Mouse (Mus musculus) CH12.LX (cell line): ENCODE measurements at regions not wholly inside any gene's neighbourhood (a gene's known extent, or its start where the extent isn't known, plus 50 kb on each side); places are given as distances from the start of the nearest gene placed in this dataset.

ENCODE experiments used
- DNase-seq: peaks from one replicate; pipeline ENCODE4 v3.0.0-alpha.2; 2013; ENCODE audit errors: extremely low read depth
- H3K27ac ChIP-seq: 2 replicates; pipeline ENCODE4 v1.5.1; 2012; ENCODE audit warnings: low read depth, mild to moderate bottlenecking, control low read depth, moderate library complexity; ENCODE audit not compliant: insufficient read depth
- H3K27me3 ChIP-seq: replicated peaks from 2 replicates; pipeline ENCODE3; 2012; ENCODE audit warnings: inconsistent platforms
- H3K36me3 ChIP-seq, 2 experiments: replicated peaks in 1 of 2; 2 replicates each; pipeline versions ENCODE3 to v1.6.1; 2012; ENCODE audit warnings: inconsistent platforms in 1 of 2, low read length in 1 of 2, mild to moderate bottlenecking in 1 of 2, mixed read lengths in 1 of 2, moderate library complexity in 1 of 2; ENCODE audit not compliant: control insufficient read depth in 1 of 2, insufficient read depth in 1 of 2
- H3K4me1 ChIP-seq, 2 experiments: 2 replicates each; pipeline ENCODE4 v1.6.1; 2012; ENCODE audit warnings: inconsistent platforms in 1 of 2, moderate library complexity in 1 of 2; ENCODE audit not compliant: insufficient read depth in 2 of 2, control insufficient read depth in 1 of 2
- H3K4me2 ChIP-seq: 2 replicates; pipeline ENCODE4 v1.6.1; 2012; ENCODE audit warnings: low read depth, mild to moderate bottlenecking, control low read depth; ENCODE audit not compliant: poor library complexity, insufficient read depth, severe bottlenecking
- H3K4me3 ChIP-seq, 3 experiments: fragments of 150-350 bp in 1 of 3; sonication (generic) in 1 of 3; replicated peaks in 1 of 3; 2 replicates each; pipeline versions ENCODE3 to v1.5.1; 2011 to 2012; ENCODE audit warnings: low read depth in 2 of 3, low read length in 2 of 3, mild to moderate bottlenecking in 2 of 3, moderate library complexity in 2 of 3, control low read depth in 1 of 3, improper control_type of control experiment in 1 of 3, inconsistent platforms in 1 of 3, mixed read lengths in 1 of 3; ENCODE audit not compliant: poor library complexity in 1 of 3
- H3K79me2 ChIP-seq: replicated peaks from 2 replicates; pipeline ENCODE4 v1.6.1; 2012; ENCODE audit warnings: mild to moderate bottlenecking, moderate library complexity; ENCODE audit not compliant: control insufficient read depth, poor library complexity, insufficient read depth, severe bottlenecking; ENCODE audit errors: extremely low read depth
- H3K9ac ChIP-seq: 2 replicates; pipeline ENCODE4 v1.6.1; 2012; ENCODE audit warnings: low read depth, mild to moderate bottlenecking, control low read depth, moderate library complexity; ENCODE audit not compliant: insufficient read depth
- H3K9me3 ChIP-seq: replicated peaks from 2 replicates; pipeline ENCODE3; 2012; ENCODE audit warnings: low read length, inconsistent platforms, mixed read lengths
- BHLHE40 ChIP-seq: IDR thresholded peaks from 2 replicates; pipeline ENCODE4 v1.6.1; 2011; ENCODE audit warnings: mild to moderate bottlenecking, low read depth, low read length, improper control_type of control experiment
- CHD1 ChIP-seq: IDR thresholded peaks from 2 replicates; pipeline ENCODE4 v1.6.1; 2012; ENCODE audit warnings: low read depth, low read length, improper control_type of control experiment, inconsistent platforms
- CHD2 ChIP-seq: IDR thresholded peaks from 2 replicates; pipeline ENCODE4 v1.6.1; 2011; ENCODE audit warnings: low read length, improper control_type of control experiment
- CTCF ChIP-seq, 2 experiments: IDR thresholded peaks in 1 of 2; conservative IDR thresholded peaks in 1 of 2; 2 replicates each; pipeline ENCODE4 v1.5.1; 2011 to 2012; ENCODE audit warnings: low read depth in 2 of 2, low read length in 2 of 2, improper control_type of control experiment in 1 of 2, inconsistent platforms in 1 of 2, mild to moderate bottlenecking in 1 of 2, moderate library complexity in 1 of 2
- HCFC1 ChIP-seq: IDR thresholded peaks from 2 replicates; pipeline ENCODE4 v1.6.1; 2012; ENCODE audit warnings: low read depth, mild to moderate bottlenecking, inconsistent platforms, low read length, improper control_type of control experiment
- JUN ChIP-seq: IDR thresholded peaks from 2 replicates; pipeline ENCODE4 v1.6.1; 2011; ENCODE audit warnings: low read depth, mild to moderate bottlenecking, low read length, improper control_type of control experiment, moderate library complexity; ENCODE audit not compliant: insufficient read depth
- KAT2A ChIP-seq: IDR thresholded peaks from 2 replicates; pipeline ENCODE4 v1.6.1; 2012; ENCODE audit warnings: low read length, improper control_type of control experiment, inconsistent platforms; ENCODE audit not compliant: insufficient replicate concordance
- MAFK ChIP-seq: IDR thresholded peaks from 2 replicates; pipeline ENCODE4 v1.6.1; 2011; ENCODE audit warnings: low read length, improper control_type of control experiment; ENCODE audit not compliant: insufficient replicate concordance
- MEF2A ChIP-seq: IDR thresholded peaks from 2 replicates; pipeline ENCODE4 v1.6.1; 2014; ENCODE audit warnings: low read depth, mild to moderate bottlenecking, inconsistent platforms, low read length, improper control_type of control experiment, borderline replicate concordance
- NELFE ChIP-seq: IDR thresholded peaks from 2 replicates; pipeline ENCODE4 v1.6.1; 2011; ENCODE audit warnings: low read depth, low read length, improper control_type of control experiment
- NRF1 ChIP-seq: IDR thresholded peaks from 2 replicates; pipeline ENCODE4 v1.6.1; 2014; ENCODE audit warnings: low read depth, mild to moderate bottlenecking, inconsistent platforms, low read length, improper control_type of control experiment, moderate library complexity
- PAX5 ChIP-seq: IDR thresholded peaks from 2 replicates; pipeline ENCODE4 v1.6.1; 2012; ENCODE audit warnings: low read length, inconsistent platforms, mixed read lengths
- SIN3A ChIP-seq: IDR thresholded peaks from 2 replicates; pipeline ENCODE4 v1.6.1; 2012; ENCODE audit warnings: low read length, improper control_type of control experiment, inconsistent platforms
- SMC3 ChIP-seq: IDR thresholded peaks from 2 replicates; pipeline ENCODE4 v1.6.1; 2011; ENCODE audit warnings: low read depth, low read length, improper control_type of control experiment
- TBP ChIP-seq: conservative IDR thresholded peaks from 2 replicates; pipeline ENCODE4 v1.6.1; 2011; ENCODE audit warnings: low read depth, low read length, improper control_type of control experiment
- TCF12 ChIP-seq: IDR thresholded peaks from 2 replicates; pipeline ENCODE4 v1.6.1; 2014; ENCODE audit warnings: low read depth, mild to moderate bottlenecking, inconsistent platforms, low read length, improper control_type of control experiment
- UBTF ChIP-seq: IDR thresholded peaks from 2 replicates; pipeline ENCODE4 v1.6.1; 2012; ENCODE audit warnings: low read depth, mild to moderate bottlenecking, inconsistent platforms, low read length, improper control_type of control experiment, moderate library complexity
- USF2 ChIP-seq: conservative IDR thresholded peaks from 2 replicates; pipeline ENCODE4 v1.6.1; 2011; ENCODE audit warnings: low read depth, low read length, improper control_type of control experiment
- ZKSCAN1 ChIP-seq: IDR thresholded peaks from 2 replicates; pipeline ENCODE4 v1.6.1; 2012; ENCODE audit warnings: low read depth, inconsistent platforms, low read length, improper control_type of control experiment, borderline replicate concordance
- ZNF384 ChIP-seq: IDR thresholded peaks from 2 replicates; pipeline ENCODE4 v1.6.1; 2012; ENCODE audit warnings: low read depth, low read length, improper control_type of control experiment, inconsistent platforms
- dilution Hi-C: fragments of 300-500 bp; cut with MboI; formaldehyde crosslinking; loops from 2 replicates; pipeline ENCODE4 v1.14.3; 2020; ENCODE audit warnings: low sequenced_read_pairs; ENCODE audit not compliant: extremely low pct_unique_long_range_greater_than_20kb, extremely low pct_ligation_motif_present
- in situ Hi-C: fragments of 300-500 bp; cut with MboI; formaldehyde crosslinking; loops from 3 replicates; pipeline ENCODE4 v1.14.3; 2019; ENCODE audit warnings: low sequenced_read_pairs, low pct_ligation_motif_present, low pct_unique_long_range_greater_than_20kb, mixed read lengths

GRCm38 (mm10) chr10:95013213-95013915 lies 68.7 kb upstream of the Plxnc1 start:
- in situ Hi-C loops: no loop called here
- TF ChIP-seq NELFE: no peak
- no peak for TF ChIP-seq ZNF384
- TF ChIP-seq MEF2A: no peak
- no peak for TF ChIP-seq ZKSCAN1
- no peak for TF ChIP-seq CHD2
- no peak for TF ChIP-seq JUN
- TF ChIP-seq MAFK: no peak
- TF ChIP-seq SMC3: no peak
- TF ChIP-seq HCFC1: no peak
- TF ChIP-seq BHLHE40: no peak
- no peak for TF ChIP-seq USF2
- no peak for TF ChIP-seq TCF12
- no peak for TF ChIP-seq UBTF
- TF ChIP-seq KAT2A: no peak
- no peak for TF ChIP-seq TBP
- no peak for TF ChIP-seq PAX5
- TF ChIP-seq CTCF (conservative IDR thresholded peaks at IDR 0.05 in 1 of 2, IDR thresholded peaks at IDR 0.05 in 1 of 2; ENCODE audit: low read depth in 2 of 2, low read length in 2 of 2): no peak
- no peak for TF ChIP-seq CHD1
- TF ChIP-seq, all 38 proteins: peak for 0
- Histone ChIP-seq H3K36me3 (no peaks in the 10 kb centered on the region), H3K4me1 (peaks cover 3 to 7% of the 10 kb centered on the region in 2 experiments; a peak in 3 of 4 replicates), H3K79me2 (no peaks in the 10 kb centered on the region), H3K4me2 (no peak overlapping the region), H3K9ac (no peak overlapping the region), H3K27ac (no peak overlapping the region), H3K27me3 (no peaks in the 10 kb centered on the region), H3K9me3 (peaks cover 2% of the 10 kb centered on the region), H3K4me3 (no peak overlapping the region)
- DNase-seq: no peak
- dilution Hi-C loops: no loop called here

GRCm38 (mm10) chr10:95010333-95010732 lies 65.7 kb upstream of the Plxnc1 start:
- dilution Hi-C loops: no loop called here
- Histone ChIP-seq H3K9ac (no peak overlapping the region), H3K4me1 (peaks cover 2 to 3% of the 10 kb centered on the region in 2 experiments; a peak in 2 of 4 replicates), H3K27me3 (no peaks in the 10 kb centered on the region), H3K4me2 (no peak overlapping the region), H3K27ac (no peak overlapping the region), H3K9me3 (peaks cover 2% of the 10 kb centered on the region), H3K79me2 (no peaks in the 10 kb centered on the region), H3K4me3 (no peak overlapping the region), H3K36me3 (no peaks in the 10 kb centered on the region)
- in situ Hi-C loops: no loop called here
- no peak for TF ChIP-seq TBP
- no peak for TF ChIP-seq MEF2A
- TF ChIP-seq SIN3A: no peak
- no peak for TF ChIP-seq NRF1
- no peak for DNase-seq
